Mouse (Mus musculus) lung, adult 2 months (tissue): ENCODE data around the gene Defb6. TPM values are rescaled to one million over a fixed set of nuclear protein-coding genes. Genes with fewer than 3 reads are reported as not detected.

Experiments
- DNase-seq: peaks from one replicate; pipeline ENCODE4 v3.0.0; 2022
- H3K4me1 ChIP-seq: fragments of 200-500 bp; 2 replicates; pipeline ENCODE4 v1.6.1; 2011; ENCODE audit warnings: low read length; ENCODE audit not compliant: control insufficient read depth, insufficient read depth
- H3K4me3 ChIP-seq: fragments of 200-500 bp; replicated peaks from 2 replicates; pipeline ENCODE3; 2011; ENCODE audit warnings: low read depth, mild to moderate bottlenecking, control low read depth, low read length; ENCODE audit errors: extremely low read depth
- CTCF ChIP-seq: fragments of 200-500 bp; IDR thresholded peaks from 2 replicates; pipeline ENCODE4 v1.5.1; 2011; ENCODE audit warnings: mild to moderate bottlenecking, low read length, control low read depth; ENCODE audit not compliant: insufficient read depth
- POLR2A ChIP-seq: fragments of 200-500 bp; IDR thresholded peaks from 2 replicates; pipeline ENCODE4 v1.6.1; 2011; ENCODE audit warnings: low read depth, mild to moderate bottlenecking, control low read depth, low read length, borderline replicate concordance; ENCODE audit errors: extremely low read depth
- WGBS: fragments of 180-500 bp; shearing (Covaris S2); methylation state at CpG from one replicate; pipeline ENCODE4 v1.1.7; 2018; 5-methylcytosine and 5-hydroxymethylcytosine counted together
- polyA plus RNA-seq: library from polyadenylated mRNA; depleted of rRNA; stranded (reverse); fragments of >200 nt; gene quantifications from 2 replicates; pipeline ENCODE4 v1.2.3, GENCODE M21; 2012; rRNA removed

Defb6 gene
- polyA plus RNA-seq = 1.1 TPM in 1 of 2 replicates, not detected in the other

GRCm38 (mm10) chr8:19225161-19225560 is at the start of gene Defb6:
Defb6 (plus strand) TSS chr8:19225478.
- 50% methylated on average over 1 of the region's 1 CpGs for WGBS
- DNase-seq = no peak
- H3K4me1 ChIP-seq = no peaks in the 10 kb centered on the region
- TF ChIP-seq POLR2A (no peak), CTCF (no peak)
- H3K4me3 ChIP-seq = no peak within 1 kb of the TSS

- no peak for DNase-seq
- H3K4me3 ChIP-seq = no peak overlapping the region
- H3K4me1 ChIP-seq = no peaks in the 10 kb centered on the region
- no peak for TF ChIP-seq POLR2A
- no peak for TF ChIP-seq CTCF
- WGBS = 46% methylated on average over 1 of the region's 1 CpGs
These were observed 12.8 kb downstream of the Defb6 start for GRCm38 (mm10) chr8:19238101-19238500.

GRCm38 (mm10) chr8:19239616-19240015 is 14.3 kb downstream of the Defb6 start, which contains the start of gene Defb46:
Defb46 (plus strand) TSS chr8:19239916.
- no peak within 1 kb of the TSS for H3K4me3 ChIP-seq
- 70% methylated on average over 2 of the region's 2 CpGs for WGBS
- no peak for TF ChIP-seq POLR2A
- TF ChIP-seq CTCF = no peak

GRCm38 (mm10) chr8:19247280-19247679 is 22.0 kb downstream of the Defb6 start, which contains the start of gene Defb5:
Defb5 (plus strand) TSS chr8:19247580.
- no peak for TF ChIP-seq CTCF
- no peak for TF ChIP-seq POLR2A
- no peak for DNase-seq
- Histone ChIP-seq H3K4me1 (no peaks in the 10 kb centered on the region), H3K4me3 (no peak within 1 kb of the TSS)
- 92% methylated on average over 5 of the region's 5 CpGs for WGBS

More at GRCm38 (mm10) chr8:19239616-19240015, 14.3 kb downstream of the Defb6 start, which contains the start of gene Defb46:
- no peak for DNase-seq
- no peaks in the 10 kb centered on the region for H3K4me1 ChIP-seq

- TF ChIP-seq CTCF (no peak), POLR2A (no peak)
- no peak overlapping the region for H3K4me3 ChIP-seq
- DNase-seq = no peak
- H3K4me1 ChIP-seq = no peaks in the 10 kb centered on the region
These were observed 32.9 kb downstream of the Defb6 start for GRCm38 (mm10) chr8:19258136-19258535.

- Histone ChIP-seq H3K4me3 (no peak overlapping the region), H3K4me1 (no peaks in the 10 kb centered on the region)
- no peak for DNase-seq
- TF ChIP-seq CTCF = no peak
- no peak for TF ChIP-seq POLR2A
- whole genome bisulfite sequencing = 41% methylated on average over 3 of the region's 3 CpGs
These were observed 34.4 kb downstream of the Defb6 start for GRCm38 (mm10) chr8:19259667-19260066.

Other genes with a start within 250 kb of the Defb6 start
- gene Defb40, start 247.2 kb upstream of the Defb6 start, polyA plus RNA-seq = not detected in 2 replicates
- gene Defb37, start 234.4 kb upstream of the Defb6 start, polyA plus RNA-seq = not detected in 2 replicates
- not detected in 2 replicates for gene Defb38, start 198.9 kb upstream of the Defb6 start, polyA plus RNA-seq
- gene Defb39, start 160.7 kb upstream of the Defb6 start, polyA plus RNA-seq = not detected in 2 replicates
- not detected in 2 replicates for gene Defb12, start 110.6 kb upstream of the Defb6 start, polyA plus RNA-seq
- not detected in 2 replicates for gene Defb34, start 101.7 kb upstream of the Defb6 start, polyA plus RNA-seq
- not detected in 2 replicates for gene Gm45826, start 84.7 kb upstream of the Defb6 start, polyA plus RNA-seq
- gene Defb14, start 31.1 kb upstream of the Defb6 start, polyA plus RNA-seq = not detected in 2 replicates
- 27.7 TPM in 1 of 2 replicates, not detected in the other for gene Defb4, start 26.8 kb upstream of the Defb6 start, polyA plus RNA-seq
- not detected in 2 replicates for gene Defb46, start 14.4 kb downstream of the Defb6 start, polyA plus RNA-seq
- gene Defb5, start 22.1 kb downstream of the Defb6 start, polyA plus RNA-seq = not detected in 2 replicates
- not detected in 2 replicates for gene Defb3, start 67.9 kb downstream of the Defb6 start, polyA plus RNA-seq
- not detected in 2 replicates for gene Defb8, start 222.1 kb downstream of the Defb6 start, polyA plus RNA-seq